Mouse (Mus musculus) adrenal gland, postnatal 10 days (tissue): ENCODE data around the gene Gipr. TPM values are rescaled to one million over a fixed set of nuclear protein-coding genes. Genes with fewer than 3 reads are reported as not detected.

Source experiments
- microRNA-seq: library from miRNA; unstranded; fragments of <30 nt; microRNA quantifications from one replicate; pipeline ENCODE4 v1.2.0, GENCODE M21; 2021
- total RNA-seq, 2 experiments: library from RNA; stranded (reverse); gene quantifications; 2 replicates each; pipeline ENCODE4 v1.2.3; 2021

Gipr gene
- total RNA-seq, 2 experiments from 2014 or later = 0.75 to 0.94 TPM

Small RNAs within 50 kb of the gene (microRNA-seq; reads per million reads assigned to microRNA genes)
- 723 reads per million, percentile 69 among the genes with 10 or more reads in this experiment for gene Mir330

Other genes starting within 250 kb of the Gipr start
- gene Nova2, start 240.2 kb downstream of the Gipr start, total RNA-seq = 1 to 10 TPM; 6.1 to 7.4 TPM
- gene Nanos2, start 178.7 kb downstream of the Gipr start, total RNA-seq = not detected
- 1 to 10 TPM; 6.4 to 6.8 TPM for gene Mypop, start 174.9 kb downstream of the Gipr start, total RNA-seq
- gene Irf2bp1, start 162.1 kb downstream of the Gipr start, total RNA-seq = 10 to 100 TPM; 36.9 to 37.2 TPM
- 10 to 100 TPM in 1 of 2 experiments, 1 to 10 TPM in 1; 4.8 to 14.0 TPM for gene Foxa3, start 142.6 kb downstream of the Gipr start, total RNA-seq
- 10 to 100 TPM; 78.0 to 89.0 TPM for gene Sympk, start 141.8 kb downstream of the Gipr start, total RNA-seq
- gene Rsph6a, start 111.4 kb downstream of the Gipr start, total RNA-seq = not detected
- gene Dmwd, start 89.9 kb downstream of the Gipr start, total RNA-seq = 10 to 100 TPM; 43.5 to 48.4 TPM
- gene Dmpk, start 82.3 kb downstream of the Gipr start, total RNA-seq = 10 to 100 TPM; 51.8 to 93.9 TPM
- gene Six5, start 71.5 kb downstream of the Gipr start, total RNA-seq = 10 to 100 TPM; 12.3 to 17.3 TPM
- gene Gm4969, start 47.8 kb downstream of the Gipr start, total RNA-seq = under 1 TPM; 0.21 to 0.24 TPM
- 10 to 100 TPM; 10.7 to 11.1 TPM for gene Fbxo46, start 46.3 kb downstream of the Gipr start, total RNA-seq
- 10 to 100 TPM; 12.5 to 12.6 TPM for gene Qpctl, start 16.8 kb downstream of the Gipr start, total RNA-seq
- 10 to 100 TPM; 90.1 to 91.2 TPM for gene Snrpd2, start 16.4 kb downstream of the Gipr start, total RNA-seq
- 10 to 100 TPM; 37.7 to 41.0 TPM for gene Eml2, start 10.3 kb upstream of the Gipr start, total RNA-seq
- gene Gpr4, start 46.4 kb upstream of the Gipr start, total RNA-seq = 1 to 10 TPM; 7.4 to 9.2 TPM
- 10 to 100 TPM; 26.5 to 26.6 TPM for gene Opa3, start 62.2 kb upstream of the Gipr start, total RNA-seq
- 10 to 100 TPM; 73.9 to 77.2 TPM for gene Vasp, start 105.7 kb upstream of the Gipr start, total RNA-seq
- gene Ppm1n, start 113.9 kb upstream of the Gipr start, total RNA-seq = under 1 TPM in 1 of 2 experiments, not detected in 1; 0.30 TPM
- 10 to 100 TPM; 20.2 to 59.7 TPM for gene Rtn2, start 116.5 kb upstream of the Gipr start, total RNA-seq
- 10 to 100 TPM in 1 of 2 experiments, 1 to 10 TPM in 1; 1.2 to 12.9 TPM for gene Fosb, start 143.9 kb upstream of the Gipr start, total RNA-seq
- gene Ercc1, start 178.7 kb upstream of the Gipr start, total RNA-seq = 10 to 100 TPM; 37.1 to 41.3 TPM
- 10 to 100 TPM; 11.5 to 11.7 TPM for gene Cd3eap, start 193.4 kb upstream of the Gipr start, total RNA-seq
- gene Ppp1r13l, start 193.6 kb upstream of the Gipr start, total RNA-seq = 1 to 10 TPM; 5.0 to 6.0 TPM
- 10 to 100 TPM; 18.8 to 29.0 TPM for gene Ercc2, start 215.9 kb upstream of the Gipr start, total RNA-seq
- 1 to 10 TPM; 1.4 to 1.7 TPM for gene Klc3, start 238.0 kb upstream of the Gipr start, total RNA-seq
- gene Ckm, start 238.6 kb upstream of the Gipr start, total RNA-seq = 100 to 1,000 TPM; 346 to 973 TPM